Mouse (Mus musculus): ENCODE data around the gene Gm10570. TPM values are rescaled to one million over a fixed set of nuclear protein-coding genes. Genes with fewer than 3 reads are reported as not detected.

The Gm10570 gene
- polyA plus RNA-seq, 1 experiment: not detected

- H3K27me3 ChIP-seq (ENCODE audit: control insufficient read depth, insufficient read depth, low read length): no peaks in the 10 kb centered on the region
- H3K4me3 ChIP-seq (ENCODE audit: low read depth, low read length): no peak overlapping the region
- peaks cover 11% of the 10 kb centered on the region for H3K4me1 ChIP-seq (ENCODE audit: control insufficient read depth, insufficient read depth, insufficient read length, low read length)
- 77% methylated on average over 11 of the region's 11 CpGs for WGBS
- H3K36me3 ChIP-seq (ENCODE audit: control insufficient read depth, insufficient read depth, low read length): peaks cover 20% of the 10 kb centered on the region
- no peak overlapping the region for H3K27ac ChIP-seq (ENCODE audit: insufficient read depth, low read depth, low read length)
- TF ChIP-seq CTCF (IDR thresholded peaks at IDR 0.05; ENCODE audit: extremely low read depth, insufficient read length, insufficient replicate concordance, low read depth, low read length) (no peak), POLR2A (IDR thresholded peaks at IDR 0.05; ENCODE audit: low read depth, low read length) (no peak)
These were observed 44.3 kb downstream of the Gm10570 start for GRCm38 (mm10) chr4:130264131-130264530.

- peaks cover 25% of the 10 kb centered on the region for H3K36me3 ChIP-seq (ENCODE audit: control insufficient read depth, insufficient read depth, low read length)
- WGBS: 37% methylated on average over 5 of the region's 5 CpGs
- H3K27me3 ChIP-seq (ENCODE audit: control insufficient read depth, insufficient read depth, low read length): no peaks in the 10 kb centered on the region
- no peak overlapping the region for H3K27ac ChIP-seq (ENCODE audit: insufficient read depth, low read depth, low read length)
- TF ChIP-seq CTCF (IDR thresholded peaks at IDR 0.05; ENCODE audit: extremely low read depth, insufficient read length, insufficient replicate concordance, low read depth, low read length): peak; percentile 39; the same call in 1 of the 2 replicates
- TF ChIP-seq POLR2A (IDR thresholded peaks at IDR 0.05; ENCODE audit: low read depth, low read length): no peak
- no peaks in the 10 kb centered on the region; the same call in 1 of the 2 replicates for H3K4me1 ChIP-seq (ENCODE audit: control insufficient read depth, insufficient read depth, insufficient read length, low read length)
- H3K4me3 ChIP-seq (ENCODE audit: low read depth, low read length): no peak overlapping the region
These were observed 48.1 kb downstream of the Gm10570 start for GRCm38 (mm10) chr4:130260406-130260805.

Other genes starting within 250 kb of the Gm10570 start
- gene Pef1, start 206.1 kb downstream of the Gm10570 start, polyA plus RNA-seq (2012; rRNA removed): 71.6 and 171 TPM in 2 replicates
- gene Hcrtr1, start 169.3 kb downstream of the Gm10570 start, polyA plus RNA-seq (2012; rRNA removed): 3.3 and 3.8 TPM in 2 replicates
- 106 and 109 TPM in 2 replicates for gene Tinagl1, start 133.6 kb downstream of the Gm10570 start, polyA plus RNA-seq (2012; rRNA removed)
- gene Gm853, start 86.3 kb downstream of the Gm10570 start, polyA plus RNA-seq (2012; rRNA removed): not detected in 2 replicates
- gene Serinc2, start 29.5 kb downstream of the Gm10570 start, polyA plus RNA-seq (2012; rRNA removed): 271 and 356 TPM in 2 replicates
- 0.71 and 0.72 TPM in 2 replicates for gene Fabp3, start 79 bp downstream of the Gm10570 start, polyA plus RNA-seq (2012; rRNA removed)
- 7.9 and 17.1 TPM in 2 replicates for gene Zcchc17, start 51.3 kb upstream of the Gm10570 start, polyA plus RNA-seq (2012; rRNA removed)
- gene Snrnp40, start 51.5 kb upstream of the Gm10570 start, polyA plus RNA-seq (2012; rRNA removed): 15.3 and 21.1 TPM in 2 replicates